Mouse (Mus musculus) gastrocnemius, postnatal 25 days (tissue): ENCODE results near the gene Ubp1. TPM values are rescaled to one million over a fixed set of nuclear protein-coding genes. Genes with fewer than 3 reads are reported as not detected.

Experiments
- DNase-seq: peaks from one replicate; pipeline ENCODE4 v3.0.0; 2022
- total RNA-seq, 2 experiments: library from RNA; stranded (reverse); gene quantifications; 1 replicate in 1 of 2; 2 replicates in 1 of 2; pipeline ENCODE4 v1.2.3; 2021

The Ubp1 gene
- total RNA-seq, 2 experiments from 2014 or later, result 14.6 to 14.8 TPM

- no peak for DNase-seq
These were observed 38.7 kb downstream of the Ubp1 start for GRCm38 (mm10) chr9:113969399-113969798.

- DNase-seq, result no peak
These were observed 39.3 kb downstream of the Ubp1 start for GRCm38 (mm10) chr9:113970041-113970440.

DNA sequence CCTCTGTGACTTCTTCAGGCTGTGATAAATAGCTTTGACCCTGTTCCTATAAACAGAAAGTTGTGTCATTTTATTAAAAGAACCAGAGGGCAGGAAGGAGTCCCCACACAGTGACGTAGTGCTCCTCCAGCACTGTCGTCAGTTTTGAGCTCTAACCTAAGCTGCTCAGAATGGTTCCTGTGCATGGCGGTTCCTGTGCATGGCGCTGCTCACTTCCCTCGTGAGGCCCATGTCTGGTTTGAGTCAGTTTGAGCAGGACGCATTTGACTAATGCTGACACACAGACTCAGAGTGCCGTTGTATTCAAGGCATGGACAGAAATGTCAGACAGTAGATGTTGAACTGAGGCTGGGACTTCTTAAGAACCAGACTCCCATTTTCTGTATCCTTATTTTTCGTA, 40.9 kb downstream of the Ubp1 start:
- no peak for DNase-seq

GRCm38 (mm10) chr9:113973857-113974256, 43.1 kb downstream of the Ubp1 start:
- no peak for DNase-seq

DNA sequence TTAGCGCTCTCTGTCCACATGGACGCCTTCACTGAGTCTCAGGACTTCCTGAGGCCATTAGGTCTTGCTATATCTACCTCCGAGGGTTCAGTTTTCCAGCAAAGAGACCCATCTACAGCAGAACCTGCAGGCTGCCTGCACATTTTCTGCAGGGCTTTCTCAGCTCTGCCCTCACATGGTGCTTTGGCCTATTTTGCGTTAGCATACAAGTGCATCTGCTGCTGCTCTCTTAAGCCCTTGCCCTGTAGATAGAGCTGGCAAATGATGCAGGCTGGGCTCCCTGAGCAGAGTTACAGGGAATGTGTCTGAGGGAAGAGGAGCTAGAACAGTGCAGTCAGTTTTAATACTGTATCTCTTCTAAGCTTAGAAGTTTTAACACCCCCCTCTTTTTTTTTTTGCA, 44.2 kb downstream of the Ubp1 start:
- DNase-seq, result no peak

- DNase-seq, result no peak
These were observed 44.7 kb downstream of the Ubp1 start for GRCm38 (mm10) chr9:113975442-113975841.

DNA sequence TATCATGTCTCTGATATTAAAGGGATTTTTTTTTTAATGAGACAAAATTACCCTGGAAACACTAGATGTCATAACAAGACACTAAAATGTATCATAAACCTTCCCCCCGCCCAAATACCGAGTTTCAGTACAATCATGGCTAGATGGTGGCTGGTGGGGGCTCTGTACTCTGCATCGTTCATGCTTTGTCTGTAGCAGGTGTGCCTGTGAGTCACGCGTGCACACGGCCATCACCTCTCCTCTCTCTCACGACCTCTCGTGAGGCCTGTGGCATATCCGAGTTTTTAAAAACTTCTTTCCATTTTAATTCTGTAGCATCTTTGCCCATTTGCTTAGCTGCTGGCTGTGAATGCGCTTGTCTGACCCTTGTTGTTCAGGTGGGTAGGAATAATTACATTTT, 45.5 kb downstream of the Ubp1 start:
- no peak for DNase-seq

DNA sequence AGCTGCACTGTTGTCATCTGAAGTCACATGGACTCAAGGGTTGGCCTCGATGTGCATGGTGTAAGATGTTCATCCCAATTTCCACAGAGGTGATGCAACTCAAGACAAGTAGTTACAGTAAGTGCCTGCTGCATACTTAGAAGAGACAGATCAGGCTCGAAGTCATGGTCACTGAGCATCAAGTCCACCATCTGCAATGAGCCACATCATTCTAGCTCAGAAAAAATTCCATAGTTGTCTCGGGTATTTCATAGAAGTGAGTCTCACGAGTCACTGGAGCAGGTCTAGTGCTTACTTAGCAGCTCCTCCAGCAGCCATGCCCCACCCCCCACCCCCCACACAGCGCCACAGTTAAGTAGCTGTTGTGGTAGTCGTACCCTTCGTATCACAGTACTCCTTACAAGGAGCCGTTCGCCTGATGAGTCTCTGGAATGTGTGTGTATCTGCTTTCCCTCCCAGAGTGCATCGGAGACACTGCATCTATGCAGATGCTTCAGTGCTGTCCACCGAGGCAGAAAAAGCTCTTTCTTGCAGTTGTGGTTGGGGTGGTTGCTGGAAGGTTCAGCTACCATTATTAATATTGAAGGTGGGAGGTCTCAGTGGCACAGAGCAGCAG, 46.6 kb downstream of the Ubp1 start:
- DNase-seq, result no peak

GRCm38 (mm10) chr9:113978656-113979055, 47.9 kb downstream of the Ubp1 start:
- no peak for DNase-seq

- DNase-seq, result no peak
These were observed 48.6 kb downstream of the Ubp1 start for GRCm38 (mm10) chr9:113979356-113979755.

DNA sequence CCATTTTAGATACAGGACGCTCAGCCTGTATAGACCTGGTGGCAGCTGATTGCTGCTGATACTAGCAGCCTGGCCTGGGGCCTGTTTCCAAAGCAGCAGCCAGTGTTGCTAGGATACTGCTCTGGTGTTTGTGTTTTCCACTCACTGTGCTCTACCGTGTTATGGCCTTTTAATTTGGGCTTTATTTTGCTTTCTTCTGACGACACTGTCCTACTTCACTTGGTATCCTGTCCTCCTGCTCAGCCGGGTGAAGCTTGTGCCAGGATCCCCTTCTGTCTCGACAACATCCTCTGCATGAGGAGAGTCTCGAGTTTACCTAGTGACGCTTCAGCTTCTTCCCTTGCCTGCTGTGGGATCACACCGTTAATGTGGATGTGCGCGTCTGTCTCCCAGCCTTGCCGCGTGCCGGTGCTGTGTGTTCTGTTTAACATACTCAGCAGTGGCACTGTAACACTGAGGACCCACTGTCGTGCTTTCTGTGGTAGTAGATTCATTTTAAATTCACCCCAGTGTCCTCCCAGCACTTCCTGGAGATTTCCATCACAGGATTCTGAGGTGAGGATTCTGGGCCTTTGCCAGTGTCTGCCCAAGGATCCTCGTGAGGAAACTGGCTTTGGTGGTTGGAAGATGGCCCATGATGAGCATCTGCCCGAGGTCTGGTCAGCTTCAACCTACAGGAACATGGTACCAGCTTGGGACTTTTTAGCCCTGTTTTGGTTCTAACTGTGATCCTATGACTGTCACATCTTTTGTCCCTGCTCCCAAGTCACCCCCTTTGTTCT, 50.6 kb downstream of the Ubp1 start:
- peak; percentile 48 for DNase-seq

- no peak for DNase-seq
These were observed 51.7 kb downstream of the Ubp1 start for GRCm38 (mm10) chr9:113982451-113982850.

DNA sequence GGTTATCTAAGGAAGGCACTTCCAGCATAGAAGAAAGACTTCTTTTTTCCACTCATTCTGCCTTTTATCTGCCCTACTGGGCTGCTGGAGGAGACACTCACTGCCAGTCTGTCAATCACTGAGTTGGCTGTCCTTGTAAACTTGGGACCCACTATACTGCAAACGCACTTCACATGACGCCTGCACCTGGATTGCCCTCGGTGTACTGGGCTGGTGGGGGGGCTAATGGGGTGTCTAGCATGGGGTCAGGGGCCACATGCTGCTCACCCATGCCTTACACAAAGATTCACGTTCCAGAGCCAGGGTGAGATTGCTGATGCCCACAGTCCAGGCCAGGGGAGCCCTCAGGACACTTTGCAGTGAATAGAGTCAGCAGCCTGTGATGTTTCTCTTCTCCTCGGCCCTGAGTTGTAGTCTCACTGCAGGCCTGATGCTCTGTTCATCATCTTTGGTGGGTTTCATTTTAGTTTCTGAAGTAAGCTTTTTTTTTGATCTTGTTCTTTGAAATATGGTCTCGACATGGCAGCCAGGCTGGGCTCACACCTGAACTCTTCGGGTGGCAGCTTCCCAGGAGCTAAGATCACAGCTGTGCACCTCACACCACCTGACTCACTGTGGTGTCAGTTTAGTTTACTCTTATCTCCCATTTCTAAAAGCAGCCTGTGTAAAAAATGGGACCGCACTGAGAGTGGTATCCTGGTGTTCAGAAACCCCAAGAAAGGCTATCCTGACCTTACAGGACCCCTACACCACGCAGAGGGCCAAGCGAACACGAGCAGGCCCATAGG, 52.3 kb downstream of the Ubp1 start:
- DNase-seq, result no peak

GRCm38 (mm10) chr9:113984946-113985620, 54.3 kb downstream of the Ubp1 start:
- no peak for DNase-seq

- peak; percentile 71 for DNase-seq
These were observed 60.0 kb downstream of the Ubp1 start for GRCm38 (mm10) chr9:113990547-113991248.

- no peak for DNase-seq
These were observed 62.1 kb downstream of the Ubp1 start for GRCm38 (mm10) chr9:113992810-113993209.

DNA sequence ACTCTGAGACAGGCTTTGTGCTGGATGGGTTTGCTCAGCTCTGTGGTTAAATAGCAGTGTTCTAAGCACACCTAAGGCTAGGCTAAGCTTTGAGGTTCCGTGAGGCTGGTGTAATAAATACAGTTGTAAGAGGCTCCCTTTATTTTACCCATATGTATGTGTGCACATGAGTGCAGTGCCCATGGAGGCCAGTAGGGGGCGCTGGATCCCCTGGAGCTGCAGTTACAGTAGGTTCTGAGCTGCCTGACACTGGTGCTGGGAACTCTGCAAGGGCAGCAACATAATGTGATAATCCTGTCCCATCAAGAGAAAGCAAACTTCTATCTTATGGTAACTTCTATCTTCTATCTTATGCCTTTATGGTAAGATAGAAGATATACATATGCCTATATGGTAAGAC, 67.6 kb downstream of the Ubp1 start:
- no peak for DNase-seq

- no peak for DNase-seq
These were observed 76.1 kb downstream of the Ubp1 start for GRCm38 (mm10) chr9:114006801-114007200.

DNA sequence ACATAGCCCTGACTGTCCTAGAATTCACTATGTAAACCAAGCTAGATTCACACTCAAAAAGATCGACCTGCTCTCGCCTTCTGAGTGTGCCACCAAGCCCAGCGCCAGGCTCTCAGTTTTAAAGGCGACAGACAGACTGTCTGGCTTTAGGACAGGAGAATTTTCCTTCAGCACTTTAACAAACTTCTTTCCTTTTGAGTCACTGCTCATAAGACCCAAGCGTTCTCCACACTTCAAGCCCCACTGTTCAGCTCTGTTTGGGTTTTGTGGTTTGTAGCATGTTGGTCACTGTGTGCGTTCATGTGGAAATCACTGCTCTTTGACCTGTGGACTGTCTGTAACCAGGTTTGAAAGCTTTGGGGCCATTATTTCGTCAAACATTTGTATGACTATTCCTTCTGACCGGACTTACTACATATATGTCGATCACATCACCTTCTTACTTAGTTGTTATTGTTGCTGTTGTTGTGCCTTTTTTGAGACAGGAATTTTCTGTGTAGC, 77.2 kb downstream of the Ubp1 start:
- DNase-seq, result no peak

DNA sequence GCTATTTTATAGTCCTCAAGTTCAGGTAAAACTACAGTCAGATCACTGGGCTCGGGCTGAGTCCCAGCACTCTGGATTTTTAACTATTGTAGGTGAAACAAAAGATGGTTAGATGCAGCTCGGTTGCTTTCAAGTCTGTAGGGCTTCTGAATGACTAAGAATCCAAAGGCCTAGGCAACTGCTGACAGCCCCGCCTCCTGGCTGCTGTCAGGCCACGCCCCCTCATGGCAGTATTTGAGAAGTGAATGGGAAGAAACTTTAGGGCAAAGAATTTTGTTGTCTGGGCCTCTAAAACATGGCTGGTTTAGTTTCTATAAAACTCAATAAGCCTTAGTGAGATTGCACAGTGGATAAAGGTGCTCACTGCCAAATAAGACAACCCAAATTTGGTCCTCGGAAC, 78.8 kb downstream of the Ubp1 start:
- DNase-seq, result no peak

DNA sequence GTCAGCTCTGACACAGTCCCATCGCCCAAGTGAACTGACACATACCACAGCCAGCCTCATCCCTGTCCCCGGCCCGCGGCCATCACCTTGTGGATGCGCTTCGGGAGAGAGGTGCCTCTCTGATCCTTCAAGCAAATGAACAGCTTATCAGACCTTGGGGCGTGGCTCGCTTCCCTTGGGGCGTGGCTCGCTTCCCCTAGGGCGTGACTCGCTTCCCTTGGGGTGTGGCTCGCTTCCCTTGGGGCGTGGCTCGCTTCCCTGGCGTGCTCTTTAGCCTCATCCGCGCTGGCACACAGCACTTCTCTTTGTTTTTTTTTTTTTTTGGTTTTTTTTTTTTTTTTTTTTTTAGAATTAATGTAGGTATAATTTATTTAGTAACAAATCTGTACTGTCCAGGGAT, 80.5 kb downstream of the Ubp1 start:
- DNase-seq, result no peak

GRCm38 (mm10) chr9:114014034-114014433, 83.3 kb downstream of the Ubp1 start:
- no peak for DNase-seq
